Mouse (Mus musculus) CH12.LX (cell line): ENCODE data around the gene Gdap2. TPM values are rescaled to one million over a fixed set of nuclear protein-coding genes. Genes with fewer than 3 reads are reported as not detected.

Experiments
- DNase-seq: peaks from one replicate; pipeline ENCODE4 v3.0.0-alpha.2; 2013; ENCODE audit errors: extremely low read depth
- H3K27ac ChIP-seq: 2 replicates; pipeline ENCODE4 v1.5.1; 2012; ENCODE audit warnings: low read depth, mild to moderate bottlenecking, control low read depth, moderate library complexity; ENCODE audit not compliant: insufficient read depth
- H3K27me3 ChIP-seq: replicated peaks from 2 replicates; pipeline ENCODE3; 2012; ENCODE audit warnings: inconsistent platforms
- H3K36me3 ChIP-seq, 2 experiments: replicated peaks in 1 of 2; 2 replicates each; pipeline versions ENCODE3 to v1.6.1; 2012; ENCODE audit warnings: inconsistent platforms in 1 of 2, low read length in 1 of 2, mild to moderate bottlenecking in 1 of 2, mixed read lengths in 1 of 2, moderate library complexity in 1 of 2; ENCODE audit not compliant: control insufficient read depth in 1 of 2, insufficient read depth in 1 of 2
- H3K4me1 ChIP-seq, 2 experiments: 2 replicates each; pipeline ENCODE4 v1.6.1; 2012; ENCODE audit warnings: inconsistent platforms in 1 of 2, moderate library complexity in 1 of 2; ENCODE audit not compliant: insufficient read depth in 2 of 2, control insufficient read depth in 1 of 2
- H3K4me2 ChIP-seq: 2 replicates; pipeline ENCODE4 v1.6.1; 2012; ENCODE audit warnings: low read depth, mild to moderate bottlenecking, control low read depth; ENCODE audit not compliant: poor library complexity, insufficient read depth, severe bottlenecking
- H3K4me3 ChIP-seq, 3 experiments: fragments of 150-350 bp in 1 of 3; sonication (generic) in 1 of 3; replicated peaks in 1 of 3; 2 replicates each; pipeline versions ENCODE3 to v1.5.1; 2011 to 2012; ENCODE audit warnings: low read depth in 2 of 3, low read length in 2 of 3, mild to moderate bottlenecking in 2 of 3, moderate library complexity in 2 of 3, control low read depth in 1 of 3, improper control_type of control experiment in 1 of 3, inconsistent platforms in 1 of 3, mixed read lengths in 1 of 3; ENCODE audit not compliant: poor library complexity in 1 of 3
- H3K79me2 ChIP-seq: replicated peaks from 2 replicates; pipeline ENCODE4 v1.6.1; 2012; ENCODE audit warnings: mild to moderate bottlenecking, moderate library complexity; ENCODE audit not compliant: control insufficient read depth, poor library complexity, insufficient read depth, severe bottlenecking; ENCODE audit errors: extremely low read depth
- H3K9ac ChIP-seq: 2 replicates; pipeline ENCODE4 v1.6.1; 2012; ENCODE audit warnings: low read depth, mild to moderate bottlenecking, control low read depth, moderate library complexity; ENCODE audit not compliant: insufficient read depth
- H3K9me3 ChIP-seq: replicated peaks from 2 replicates; pipeline ENCODE3; 2012; ENCODE audit warnings: low read length, inconsistent platforms, mixed read lengths
- BHLHE40 ChIP-seq: IDR thresholded peaks from 2 replicates; pipeline ENCODE4 v1.6.1; 2011; ENCODE audit warnings: mild to moderate bottlenecking, low read depth, low read length, improper control_type of control experiment
- CHD1 ChIP-seq: IDR thresholded peaks from 2 replicates; pipeline ENCODE4 v1.6.1; 2012; ENCODE audit warnings: low read depth, low read length, improper control_type of control experiment, inconsistent platforms
- CHD2 ChIP-seq: IDR thresholded peaks from 2 replicates; pipeline ENCODE4 v1.6.1; 2011; ENCODE audit warnings: low read length, improper control_type of control experiment
- CTCF ChIP-seq, 2 experiments: IDR thresholded peaks in 1 of 2; conservative IDR thresholded peaks in 1 of 2; 2 replicates each; pipeline ENCODE4 v1.5.1; 2011 to 2012; ENCODE audit warnings: low read depth in 2 of 2, low read length in 2 of 2, improper control_type of control experiment in 1 of 2, inconsistent platforms in 1 of 2, mild to moderate bottlenecking in 1 of 2, moderate library complexity in 1 of 2
- E2F4 ChIP-seq: IDR thresholded peaks from 2 replicates; pipeline ENCODE4 v1.6.1; 2011; ENCODE audit warnings: low read depth, low read length, improper control_type of control experiment; ENCODE audit not compliant: insufficient replicate concordance
- EP300 ChIP-seq: IDR thresholded peaks from 2 replicates; pipeline ENCODE4 v1.6.1; 2011; ENCODE audit warnings: low read length, improper control_type of control experiment
- GABPA ChIP-seq: IDR thresholded peaks from 2 replicates; pipeline ENCODE4 v1.6.1; 2012; ENCODE audit warnings: low read depth, low read length, improper control_type of control experiment, inconsistent platforms; ENCODE audit not compliant: insufficient replicate concordance
- HCFC1 ChIP-seq: IDR thresholded peaks from 2 replicates; pipeline ENCODE4 v1.6.1; 2012; ENCODE audit warnings: low read depth, mild to moderate bottlenecking, inconsistent platforms, low read length, improper control_type of control experiment
- JUN ChIP-seq: IDR thresholded peaks from 2 replicates; pipeline ENCODE4 v1.6.1; 2011; ENCODE audit warnings: low read depth, mild to moderate bottlenecking, low read length, improper control_type of control experiment, moderate library complexity; ENCODE audit not compliant: insufficient read depth
- JUND ChIP-seq: conservative IDR thresholded peaks from 2 replicates; pipeline ENCODE4 v1.6.1; 2011; ENCODE audit warnings: low read depth, low read length, improper control_type of control experiment
- KAT2A ChIP-seq: IDR thresholded peaks from 2 replicates; pipeline ENCODE4 v1.6.1; 2012; ENCODE audit warnings: low read length, improper control_type of control experiment, inconsistent platforms; ENCODE audit not compliant: insufficient replicate concordance
- MAX ChIP-seq: IDR thresholded peaks from 2 replicates; pipeline ENCODE4 v1.6.1; 2011; ENCODE audit warnings: low read length, improper control_type of control experiment
- MYC ChIP-seq: IDR thresholded peaks from 2 replicates; pipeline ENCODE4 v1.6.1; 2011; ENCODE audit warnings: low read depth, mild to moderate bottlenecking, improper control_type of control experiment, low read length
- NELFE ChIP-seq: IDR thresholded peaks from 2 replicates; pipeline ENCODE4 v1.6.1; 2011; ENCODE audit warnings: low read depth, low read length, improper control_type of control experiment
- PAX5 ChIP-seq: IDR thresholded peaks from 2 replicates; pipeline ENCODE4 v1.6.1; 2012; ENCODE audit warnings: low read length, inconsistent platforms, mixed read lengths
- POLR2A ChIP-seq: IDR thresholded peaks from 2 replicates; pipeline ENCODE4 v1.6.1; 2011; ENCODE audit warnings: low read depth, mild to moderate bottlenecking, improper control_type of control experiment, low read length
- RAD21 ChIP-seq: IDR thresholded peaks from 2 replicates; pipeline ENCODE4 v1.6.1; 2011; ENCODE audit warnings: low read depth, mild to moderate bottlenecking, low read length, improper control_type of control experiment, moderate library complexity
- RCOR1 ChIP-seq: conservative IDR thresholded peaks from 2 replicates; pipeline ENCODE4 v1.6.1; 2012; ENCODE audit warnings: low read depth, mild to moderate bottlenecking, inconsistent platforms, low read length, improper control_type of control experiment
- SIN3A ChIP-seq: IDR thresholded peaks from 2 replicates; pipeline ENCODE4 v1.6.1; 2012; ENCODE audit warnings: low read length, improper control_type of control experiment, inconsistent platforms
- SMC3 ChIP-seq: IDR thresholded peaks from 2 replicates; pipeline ENCODE4 v1.6.1; 2011; ENCODE audit warnings: low read depth, low read length, improper control_type of control experiment
- TCF12 ChIP-seq: IDR thresholded peaks from 2 replicates; pipeline ENCODE4 v1.6.1; 2014; ENCODE audit warnings: low read depth, mild to moderate bottlenecking, inconsistent platforms, low read length, improper control_type of control experiment
- UBTF ChIP-seq: IDR thresholded peaks from 2 replicates; pipeline ENCODE4 v1.6.1; 2012; ENCODE audit warnings: low read depth, mild to moderate bottlenecking, inconsistent platforms, low read length, improper control_type of control experiment, moderate library complexity
- USF1 ChIP-seq: IDR thresholded peaks from 2 replicates; pipeline ENCODE4 v1.6.1; 2014; ENCODE audit warnings: low read depth, mild to moderate bottlenecking, inconsistent platforms, low read length, improper control_type of control experiment
- ZC3H11A ChIP-seq: IDR thresholded peaks from 2 replicates; pipeline ENCODE4 v1.6.1; 2012; ENCODE audit warnings: low read depth, mild to moderate bottlenecking, inconsistent platforms, low read length, improper control_type of control experiment
- ZKSCAN1 ChIP-seq: IDR thresholded peaks from 2 replicates; pipeline ENCODE4 v1.6.1; 2012; ENCODE audit warnings: low read depth, inconsistent platforms, low read length, improper control_type of control experiment, borderline replicate concordance
- ZMIZ1 ChIP-seq: IDR thresholded peaks from 2 replicates; pipeline ENCODE4 v1.6.1; 2012; ENCODE audit warnings: low read depth, mild to moderate bottlenecking, inconsistent platforms, low read length, improper control_type of control experiment
- dilution Hi-C: fragments of 300-500 bp; cut with MboI; formaldehyde crosslinking; loops from 2 replicates; pipeline ENCODE4 v1.14.3; 2020; ENCODE audit warnings: low sequenced_read_pairs; ENCODE audit not compliant: extremely low pct_unique_long_range_greater_than_20kb, extremely low pct_ligation_motif_present
- in situ Hi-C: fragments of 300-500 bp; cut with MboI; formaldehyde crosslinking; loops from 3 replicates; pipeline ENCODE4 v1.14.3; 2019; ENCODE audit warnings: low sequenced_read_pairs, low pct_ligation_motif_present, low pct_unique_long_range_greater_than_20kb, mixed read lengths
- polyA plus RNA-seq: library from polyadenylated mRNA; unstranded; fragments of >175 nt; gene quantifications from 2 replicates; pipeline ENCODE4 v1.2.1, GENCODE M21; 2012; ENCODE audit warnings: low read depth; ENCODE audit not compliant: insufficient read length
- total RNA-seq, 2 experiments: library from RNA; depleted of rRNA; stranded (reverse); fragments of 300-350 nt in 1 of 2; fragments of >200 nt in 1 of 2; gene quantifications; 2 replicates each; pipeline ENCODE4 v1.2.3; 2012 to 2014

Gene Gdap2
- total and polyA plus RNA-seq, 3 experiments = 16.2 to 37.8 (median 16.9) TPM

DNA sequence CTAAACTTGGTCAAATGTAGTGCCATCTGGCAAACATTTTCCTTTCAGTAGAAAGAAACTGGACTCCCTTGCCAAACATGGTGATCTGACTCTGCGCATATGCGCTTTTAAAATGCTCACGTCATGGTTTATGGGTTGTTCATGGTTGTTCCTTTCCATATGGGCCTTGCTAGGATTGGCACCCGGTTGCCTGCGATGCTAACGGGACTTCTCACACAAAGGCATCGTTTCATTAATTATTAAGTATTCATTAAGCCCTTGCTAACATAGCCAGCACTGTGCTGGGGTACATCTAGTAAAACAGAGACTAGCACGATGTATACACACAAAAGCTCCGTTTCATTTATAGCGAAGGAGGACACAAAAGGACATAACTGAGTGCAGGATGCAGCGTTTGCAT is 27.7 kb downstream of the Gdap2 start:
- no peak overlapping the region for H3K27ac ChIP-seq
- no peak for DNase-seq
- H3K36me3 ChIP-seq = peaks cover 41 to 66% of the 10 kb centered on the region in 2 experiments
- no peaks in the 10 kb centered on the region for H3K27me3 ChIP-seq
- in situ Hi-C loops (loop anchor here (10.0 kb wide), 2 partner anchors 365 to 735 kb away; partner anchors contain the start of gene Trim45), dilution Hi-C loops (no loop called here)
- no peak overlapping the region for H3K4me3 ChIP-seq
- no peak overlapping the region for H3K9ac ChIP-seq
- no peaks in the 10 kb centered on the region for H3K9me3 ChIP-seq
- no peaks in the 10 kb centered on the region for H3K4me1 ChIP-seq
- H3K79me2 ChIP-seq = no peaks in the 10 kb centered on the region
- H3K4me2 ChIP-seq = no peak overlapping the region
- TF ChIP-seq SMC3 (no peak), CHD2 (no peak), KAT2A (no peak), ZKSCAN1 (no peak), CTCF (conservative IDR thresholded peaks at IDR 0.05 in 1 of 2, IDR thresholded peaks at IDR 0.05 in 1 of 2; ENCODE audit: low read depth in 2 of 2, low read length in 2 of 2) (no peak), CHD1 (no peak), ZMIZ1 (no peak), USF1 (no peak), EP300 (no peak), BHLHE40 (no peak)

DNA sequence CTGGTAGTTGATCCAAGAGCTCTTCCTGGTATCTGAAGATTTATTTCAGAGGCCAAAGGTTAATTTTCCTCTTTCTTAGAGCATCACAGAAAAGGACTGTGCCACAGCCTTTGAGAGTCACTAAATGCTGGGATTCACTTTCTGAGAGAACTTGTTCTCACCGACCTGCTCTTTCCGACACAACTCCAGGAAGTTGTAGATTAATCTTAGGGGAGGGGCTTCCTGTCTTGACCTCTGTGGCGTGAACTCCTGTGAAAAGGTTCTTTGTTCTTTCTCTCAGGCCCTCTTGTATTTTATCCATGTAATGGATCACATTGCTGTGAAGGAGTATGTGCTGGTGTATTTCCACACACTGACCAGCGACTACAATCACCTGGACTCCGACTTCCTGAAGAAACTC is 32.0 kb downstream of the Gdap2 start:
- dilution Hi-C loops (no loop called here), in situ Hi-C loops (loop anchor here (10.0 kb wide), 1 partner anchor 361 kb away; no protein-coding TSS in a partner anchor)
- Histone ChIP-seq H3K9me3 (no peaks in the 10 kb centered on the region), H3K27me3 (no peaks in the 10 kb centered on the region), H3K4me3 (no peak overlapping the region), H3K4me2 (no peak overlapping the region), H3K4me1 (no peaks in the 10 kb centered on the region), H3K9ac (no peak overlapping the region), H3K36me3 (peaks cover 41 to 67% of the 10 kb centered on the region in 2 experiments), H3K79me2 (no peaks in the 10 kb centered on the region), H3K27ac (no peak overlapping the region)
- DNase-seq = no peak
- TF ChIP-seq CHD1 = no peak
- no peak for TF ChIP-seq GABPA
- TF ChIP-seq SIN3A = no peak
- TF ChIP-seq PAX5 = no peak
- TF ChIP-seq NELFE = no peak
- TF ChIP-seq POLR2A = no peak
- TF ChIP-seq RCOR1 = no peak
- TF ChIP-seq HCFC1 = no peak
- no peak for TF ChIP-seq JUN
- TF ChIP-seq ZC3H11A = no peak
- no peak for TF ChIP-seq BHLHE40
- no peak for TF ChIP-seq RAD21
- TF ChIP-seq TCF12 = no peak
- no peak for TF ChIP-seq JUND
- no peak for TF ChIP-seq MYC
- no peak for TF ChIP-seq MAX
- no peak for TF ChIP-seq E2F4
- no peak for TF ChIP-seq UBTF
- TF ChIP-seq CTCF (conservative IDR thresholded peaks at IDR 0.05 in 1 of 2, IDR thresholded peaks at IDR 0.05 in 1 of 2; ENCODE audit: low read depth in 2 of 2, low read length in 2 of 2) = no peak
